Mouse (Mus musculus) left cerebral cortex, adult 8-10 months (tissue): ENCODE measurements at regions not wholly inside any gene's neighbourhood (a gene's known extent, or its start where the extent isn't known, plus 50 kb on each side); places are given as distances from the start of the nearest gene placed in this dataset.

Source experiments
- DNase-seq, 2 experiments: peaks; one replicate each; pipeline ENCODE4 v3.0.0; 2022; ENCODE audit warnings: low spot score in 2 of 2

GRCm38 (mm10) chr2:133498186-133498571 lies 53.8 kb upstream of the Bmp2 start:
- DNase-seq, result no peak

GRCm38 (mm10) chr2:133498717-133499143 lies 53.2 kb upstream of the Bmp2 start:
- DNase-seq, result no peak

- DNase-seq, result no peak
These were observed 52.1 kb upstream of the Bmp2 start for GRCm38 (mm10) chr2:133499904-133500303.
